In genomic region chr9:66339714-66340113, GRCm38 (mm10) we compare ENCODE assay signal across 35 mouse cellular contexts.
"Had no signal": no experiment of that assay in that cellular context is flagged by ENCODE, and none has a peak within 500 bp of the region (broad histone marks: within the 10 kb centered on the region; RNA-seq: fewer than 3 reads in every experiment).

No protein-coding gene starts in this region.

- H3K9ac ChIP-seq: heart, embryonic 12.5 days; heart, embryonic 13.5 days; heart, embryonic 15.5 days; hindbrain, embryonic 12.5 days; hindbrain, embryonic 13.5 days; hindbrain, embryonic 14.5 days; hindbrain, embryonic 15.5 days; intestine, embryonic 15.5 days; kidney, embryonic 15.5 days had no signal

- H3K27me3 ChIP-seq: heart, embryonic 12.5 days; hindbrain, embryonic 12.5 days; hindbrain, embryonic 13.5 days; hindbrain, embryonic 15.5 days; intestine, embryonic 15.5 days; kidney, embryonic 15.5 days had no signal

- H3K4me3 ChIP-seq: heart, embryonic 10.5 days; heart, embryonic 12.5 days; heart, embryonic 13.5 days; heart, embryonic 15.5 days; hindbrain, embryonic 10.5 days; hindbrain, embryonic 12.5 days; hindbrain, embryonic 13.5 days; hindbrain, embryonic 15.5 days; intestine, embryonic 15.5 days; kidney, embryonic 15.5 days; layer of hippocampus, adult 2 months; left cerebral cortex, adult 2 months had no signal

- H3K4me1 ChIP-seq: heart, embryonic 10.5 days; heart, embryonic 12.5 days; heart, embryonic 13.5 days; heart, embryonic 15.5 days; hindbrain, embryonic 12.5 days; hindbrain, embryonic 13.5 days; hindbrain, embryonic 15.5 days; intestine, embryonic 15.5 days; kidney, embryonic 15.5 days had no signal

- H3K9me3 ChIP-seq: heart, embryonic 10.5 days; heart, embryonic 12.5 days; heart, embryonic 13.5 days; heart, embryonic 15.5 days; hindbrain, embryonic 10.5 days; hindbrain, embryonic 12.5 days; hindbrain, embryonic 13.5 days; hindbrain, embryonic 15.5 days; intestine, embryonic 15.5 days; kidney, embryonic 15.5 days had no signal

- H3K36me3 ChIP-seq: heart, embryonic 10.5 days; heart, embryonic 12.5 days; heart, embryonic 13.5 days; heart, embryonic 15.5 days; hindbrain, embryonic 10.5 days; hindbrain, embryonic 12.5 days; hindbrain, embryonic 13.5 days; hindbrain, embryonic 15.5 days; intestine, embryonic 15.5 days; kidney, embryonic 15.5 days had no signal

- ATAC-seq: hindbrain, embryonic 16.5 days; hindbrain, postnatal 0 days; inflammation-experienced regulatory T-cells, adult 6 months; intestine, embryonic 15.5 days; intestine, embryonic 16.5 days; intestine, postnatal 0 days had no signal

- DNase-seq: heart, postnatal 10 days; heart, postnatal 14 days; heart, postnatal 36 days; kidney, adult 11 months; kidney, adult 18-20 months; kidney, adult 2 months; kidney, adult 8-10 months; kidney, adult 9 months; kidney, postnatal 10 days; kidney, postnatal 14 days; kidney, postnatal 25 days; kidney, postnatal 36 days; kidney, postnatal 4 days; layer of hippocampus, adult 9-11 months; layer of hippocampus, postnatal 36 days had no signal

- H3K4me2 ChIP-seq: heart, embryonic 11.5 days; heart, embryonic 12.5 days; heart, embryonic 13.5 days; heart, embryonic 15.5 days; hindbrain, embryonic 12.5 days; hindbrain, embryonic 13.5 days; hindbrain, embryonic 14.5 days; hindbrain, embryonic 15.5 days; intestine, embryonic 15.5 days; kidney, embryonic 15.5 days had no signal

- H3K27ac ChIP-seq: heart, embryonic 10.5 days; heart, embryonic 13.5 days; heart, embryonic 15.5 days; hindbrain, embryonic 10.5 days; hindbrain, embryonic 12.5 days; hindbrain, embryonic 13.5 days; hindbrain, embryonic 14.5 days; hindbrain, embryonic 15.5 days; hindbrain, postnatal 0 days; intestine, embryonic 15.5 days; kidney, embryonic 15.5 days; kidney, postnatal 0 days; layer of hippocampus, adult 2 months; left cerebral cortex, adult 2 months had no signal
